Mouse (Mus musculus): ENCODE measurements around the gene Ctbp1.

- TF ChIP-seq CTCF (IDR thresholded peaks at IDR 0.05) (peak; percentile 38), EP300 (IDR thresholded peaks at IDR 0.05) (no peak)
Measured at GRCm38 (mm10) chr5:33274085-33274952, 475 bp downstream of the Ctbp1 start.

Data from lung, postnatal 0 days (tissue).